Mouse (Mus musculus): ENCODE data around the gene Gm38100. TPM values are rescaled to one million over a fixed set of nuclear protein-coding genes. Genes with fewer than 3 reads are reported as not detected.

Gm38100 gene
- polyA plus RNA-seq (2015; fragmentation: Nextera tagmentation; extraction: Ambion mirVana): not detected in 2 replicates

- Histone ChIP-seq H3K36me3 (replicated peaks; ENCODE audit: insufficient read depth, low read length) (no peaks in the 10 kb centered on the region), H3K4me3 (ENCODE audit: low read depth, low read length) (no peak within 1 kb of the TSS), H3K4me2 (ENCODE audit: low read depth, low read length) (no peak within 1 kb of the TSS), H3K4me1 (ENCODE audit: insufficient read depth) (no peaks in the 10 kb centered on the region), H3K9me3 (ENCODE audit: low read length) (no peaks in the 10 kb centered on the region), H3K27ac (ENCODE audit: low read depth) (no peak within 1 kb of the TSS), H3K27me3 (ENCODE audit: insufficient read depth, low read length) (no peaks in the 10 kb centered on the region), H3K9ac (replicated peaks) (no peak within 1 kb of the TSS)
- ATAC-seq (no peak), DNase-seq (no peak)
- TF ChIP-seq CTCF (IDR thresholded peaks at IDR 0.05; ENCODE audit: low read depth) (no peak), EP300 (IDR thresholded peaks at IDR 0.05; ENCODE audit: low read depth) (no peak)
- WGBS (ENCODE audit: insufficient replicate concordance): 73% methylated on average over 9 of the region's 9 CpGs
Measured at GRCm38 (mm10) chr1:175920029-175920428, at the start of gene Gm38100. Gene Gm38100 (plus strand): TSS chr1:175920329.

- no peak overlapping the region for H3K9ac ChIP-seq (replicated peaks)
- no peak for DNase-seq
- no peaks in the 10 kb centered on the region for H3K36me3 ChIP-seq (replicated peaks; ENCODE audit: insufficient read depth, low read length)
- H3K9me3 ChIP-seq (ENCODE audit: low read length): no peaks in the 10 kb centered on the region
- WGBS (ENCODE audit: insufficient replicate concordance): 83% methylated on average over 3 of the region's 3 CpGs
- H3K4me1 ChIP-seq (ENCODE audit: insufficient read depth): no peaks in the 10 kb centered on the region
- no peaks in the 10 kb centered on the region for H3K27me3 ChIP-seq (ENCODE audit: insufficient read depth, low read length)
- no peak overlapping the region for H3K4me2 ChIP-seq (ENCODE audit: low read depth, low read length)
- no peak for ATAC-seq
- no peak overlapping the region for H3K27ac ChIP-seq (ENCODE audit: low read depth)
- no peak for TF ChIP-seq CTCF (IDR thresholded peaks at IDR 0.05; ENCODE audit: low read depth)
- no peak for TF ChIP-seq EP300 (IDR thresholded peaks at IDR 0.05; ENCODE audit: low read depth)
- H3K4me3 ChIP-seq (ENCODE audit: low read depth, low read length): no peak overlapping the region
Measured at GRCm38 (mm10) chr1:175870716-175871115, 49.4 kb upstream of the Gm38100 start.

- Histone ChIP-seq H3K9me3 (ENCODE audit: low read length) (no peaks in the 10 kb centered on the region), H3K4me3 (ENCODE audit: low read depth, low read length) (no peak overlapping the region), H3K27me3 (ENCODE audit: insufficient read depth, low read length) (no peaks in the 10 kb centered on the region), H3K4me1 (ENCODE audit: insufficient read depth) (no peaks in the 10 kb centered on the region), H3K36me3 (replicated peaks; ENCODE audit: insufficient read depth, low read length) (no peaks in the 10 kb centered on the region), H3K27ac (ENCODE audit: low read depth) (no peak overlapping the region), H3K4me2 (ENCODE audit: low read depth, low read length) (no peak overlapping the region), H3K9ac (replicated peaks) (no peak overlapping the region)
- ATAC-seq (no peak), DNase-seq (no peak)
- WGBS (ENCODE audit: insufficient replicate concordance): 84% methylated on average over 6 of the region's 6 CpGs
- TF ChIP-seq EP300 (IDR thresholded peaks at IDR 0.05; ENCODE audit: low read depth) (no peak), CTCF (IDR thresholded peaks at IDR 0.05; ENCODE audit: low read depth) (no peak)
Measured at GRCm38 (mm10) chr1:175872028-175872816, 47.9 kb upstream of the Gm38100 start.

- H3K9me3 ChIP-seq (ENCODE audit: low read length): no peaks in the 10 kb centered on the region
Measured at GRCm38 (mm10) chr1:175880453-175881296, 39.5 kb upstream of the Gm38100 start, which contains the start of gene Exo1. Gene Exo1 (plus strand): TSS chr1:175880581.

GRCm38 (mm10) chr1:175883398-175883797, 36.7 kb upstream of the Gm38100 start:
- H3K27me3 ChIP-seq (ENCODE audit: insufficient read depth, low read length): no peaks in the 10 kb centered on the region
- H3K36me3 ChIP-seq (replicated peaks; ENCODE audit: insufficient read depth, low read length): peaks cover 10% of the 10 kb centered on the region; the same call in 1 of the 2 replicates
- no peak for TF ChIP-seq CTCF (IDR thresholded peaks at IDR 0.05; ENCODE audit: low read depth)
- TF ChIP-seq EP300 (IDR thresholded peaks at IDR 0.05; ENCODE audit: low read depth): no peak
- H3K4me1 ChIP-seq (ENCODE audit: insufficient read depth): peaks cover 4% of the 10 kb centered on the region; the same call in 1 of the 2 replicates
- no peak overlapping the region for H3K4me3 ChIP-seq (ENCODE audit: low read depth, low read length)
- 76% methylated on average over 3 of the region's 3 CpGs for WGBS (ENCODE audit: insufficient replicate concordance)
- no peak overlapping the region for H3K9ac ChIP-seq (replicated peaks)
- no peaks in the 10 kb centered on the region for H3K9me3 ChIP-seq (ENCODE audit: low read length)
- ATAC-seq (no peak), DNase-seq (no peak)
- no peak overlapping the region for H3K4me2 ChIP-seq (ENCODE audit: low read depth, low read length)
- no peak overlapping the region for H3K27ac ChIP-seq (ENCODE audit: low read depth)

More at GRCm38 (mm10) chr1:175880453-175881296, 39.5 kb upstream of the Gm38100 start, which contains the start of gene Exo1:
- Histone ChIP-seq H3K9ac (replicated peaks) (peak within 1 kb of the TSS; percentile 68), H3K36me3 (replicated peaks; ENCODE audit: insufficient read depth, low read length) (peaks cover 6% of the 10 kb centered on the region; the same call in 1 of the 2 replicates), H3K4me1 (ENCODE audit: insufficient read depth) (peaks cover 4% of the 10 kb centered on the region; the same call in 1 of the 2 replicates), H3K27me3 (ENCODE audit: insufficient read depth, low read length) (no peaks in the 10 kb centered on the region), H3K4me2 (ENCODE audit: low read depth, low read length) (peak within 1 kb of the TSS; percentile 83), H3K4me3 (ENCODE audit: low read depth, low read length) (peak within 1 kb of the TSS; percentile 74), H3K27ac (ENCODE audit: low read depth) (peak within 1 kb of the TSS; percentile 85)
- WGBS (ENCODE audit: insufficient replicate concordance): under 1% methylated on average over 66 of the region's 66 CpGs
- TF ChIP-seq CTCF (IDR thresholded peaks at IDR 0.05; ENCODE audit: low read depth) (no peak), EP300 (IDR thresholded peaks at IDR 0.05; ENCODE audit: low read depth) (no peak)
- DNase-seq (peak; percentile 91), ATAC-seq (peak; percentile 98)

GRCm38 (mm10) chr1:175893263-175893662, 26.9 kb upstream of the Gm38100 start:
- no peak for DNase-seq
- H3K27ac ChIP-seq (ENCODE audit: low read depth): no peak overlapping the region
- no peak for ATAC-seq
- H3K27me3 ChIP-seq (ENCODE audit: insufficient read depth, low read length): no peaks in the 10 kb centered on the region
- no peaks in the 10 kb centered on the region for H3K9me3 ChIP-seq (ENCODE audit: low read length)
- no peaks in the 10 kb centered on the region for H3K4me1 ChIP-seq (ENCODE audit: insufficient read depth)
- no peak overlapping the region for H3K4me3 ChIP-seq (ENCODE audit: low read depth, low read length)
- no peak overlapping the region for H3K9ac ChIP-seq (replicated peaks)
- no peak for TF ChIP-seq CTCF (IDR thresholded peaks at IDR 0.05; ENCODE audit: low read depth)
- TF ChIP-seq EP300 (IDR thresholded peaks at IDR 0.05; ENCODE audit: low read depth): no peak
- peaks cover 29% of the 10 kb centered on the region for H3K36me3 ChIP-seq (replicated peaks; ENCODE audit: insufficient read depth, low read length)
- H3K4me2 ChIP-seq (ENCODE audit: low read depth, low read length): no peak overlapping the region
- WGBS (ENCODE audit: insufficient replicate concordance): 92% methylated on average over 6 of the region's 6 CpGs

Data from liver, postnatal 0 days (tissue).